Mouse (Mus musculus): ENCODE data around the gene Wdr81.

DNA sequence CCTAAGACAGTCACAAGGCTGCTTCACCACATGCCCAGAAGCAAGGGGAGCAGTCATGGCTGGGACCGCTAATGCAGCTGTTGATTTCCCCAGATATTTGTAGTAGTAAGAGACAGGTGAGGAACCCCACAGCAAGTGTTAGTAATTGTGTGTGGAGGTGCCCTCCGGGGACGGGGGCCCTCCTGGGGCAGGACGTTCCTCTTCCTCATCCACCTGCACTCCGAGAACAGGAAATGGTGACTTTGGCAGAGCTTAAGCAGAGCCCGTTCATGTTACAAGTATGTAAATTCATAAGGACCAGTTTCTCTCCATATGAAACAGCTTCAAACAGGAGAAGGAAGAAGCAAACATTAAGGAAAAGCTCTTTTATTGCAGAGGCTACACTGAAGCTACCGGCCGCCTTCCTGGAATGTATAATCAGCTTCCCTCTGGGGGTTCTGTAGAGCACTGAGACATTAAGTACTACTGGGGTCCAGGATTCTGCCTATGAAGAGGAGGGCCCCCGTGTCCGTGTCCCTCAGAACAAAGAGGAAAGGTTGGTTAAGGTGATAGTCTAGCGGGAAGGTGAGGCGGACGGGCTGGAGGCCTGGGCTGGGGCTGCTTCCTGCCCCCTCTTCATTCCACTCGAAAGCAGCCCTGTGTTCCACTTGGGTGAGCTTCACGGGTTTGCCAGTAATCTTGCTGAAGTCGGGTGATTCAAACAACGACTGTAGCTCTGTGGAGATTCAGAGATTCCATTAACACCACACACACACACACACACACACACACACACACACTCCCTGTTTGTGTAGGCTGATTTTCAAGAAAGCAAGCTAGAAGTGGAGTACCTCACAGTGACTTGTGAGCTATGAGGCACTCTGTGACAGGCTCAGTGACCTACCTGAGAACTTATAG is 44.6 kb downstream of the Wdr81 start:
- TF ChIP-seq CTCF (IDR thresholded peaks at IDR 0.05) = no peak
- no peak for TF ChIP-seq EP300 (IDR thresholded peaks at IDR 0.05)
